Mouse (Mus musculus): ENCODE data around the gene Slamf6.

DNA sequence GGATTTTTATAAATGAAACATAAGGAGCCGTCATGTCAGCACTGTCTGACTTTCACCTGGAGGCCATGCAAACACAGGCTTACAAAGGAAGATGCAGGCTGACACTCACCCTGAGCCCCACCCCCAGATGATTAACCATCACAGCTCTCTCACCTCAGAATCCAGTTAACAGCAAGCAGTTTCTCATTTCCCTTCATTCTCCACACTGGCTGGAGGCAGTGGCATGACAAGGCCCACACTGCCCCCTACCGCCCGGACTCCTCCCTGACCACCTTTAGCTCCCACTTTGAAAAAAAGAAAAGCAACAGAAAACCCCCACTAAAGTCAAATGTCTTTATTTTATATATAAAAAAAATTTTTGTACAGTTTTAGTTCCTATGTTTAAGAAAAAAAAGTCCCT, 83.3 kb downstream of the Slamf6 start:
- TF ChIP-seq MAX (IDR thresholded peaks at IDR 0.05; ENCODE audit: low read depth) = no peak
- TF ChIP-seq POLR2A (IDR thresholded peaks at IDR 0.05; ENCODE audit: insufficient read length, low read depth) = no peak
- TF ChIP-seq TCF12 (IDR thresholded peaks at IDR 0.05; ENCODE audit: insufficient read depth, poor library complexity, severe bottlenecking) = no peak
- no peak for TF ChIP-seq POLR2AphosphoS2 (IDR thresholded peaks at IDR 0.05; ENCODE audit: insufficient read length, low read depth)
- no peak for TF ChIP-seq CEBPB (IDR thresholded peaks at IDR 0.05; ENCODE audit: insufficient read depth, poor library complexity, severe bottlenecking)
- no peak for TF ChIP-seq USF1 (IDR thresholded peaks at IDR 0.05; ENCODE audit: low read depth)
- no peak for TF ChIP-seq REST (IDR thresholded peaks at IDR 0.05; ENCODE audit: insufficient read depth, insufficient read length)
- no peak for TF ChIP-seq MYOD1 (IDR thresholded peaks at IDR 0.05; ENCODE audit: control insufficient read depth in 1 of 3, insufficient read length in 2 of 3, low read depth in 2 of 3)
- no peak for TF ChIP-seq MYOG (IDR thresholded peaks at IDR 0.05; ENCODE audit: control insufficient read depth in 1 of 3, insufficient read depth in 1 of 3, insufficient read length in 2 of 3, low read depth in 2 of 3)
- no peak for TF ChIP-seq E2F4 (IDR thresholded peaks at IDR 0.05; ENCODE audit: insufficient read depth)
- no peak for TF ChIP-seq SRF (IDR thresholded peaks at IDR 0.05; ENCODE audit: control insufficient read depth, insufficient read length, low read depth)
- no peak for TF ChIP-seq TCF3 (IDR thresholded peaks at IDR 0.05; ENCODE audit: insufficient read length, low read depth)

Data from myocyte (in vitro differentiated cells).